Mouse (Mus musculus): ENCODE results near the gene Mphosph10. TPM values are rescaled to one million over a fixed set of nuclear protein-coding genes. Genes with fewer than 3 reads are reported as not detected.
A peak's percentile ranks its signal among the peaks of the same experiment; 100 is the strongest.

Gene Mphosph10
- 5.4 and 10.1 TPM in 2 replicates for total RNA-seq (2014; rRNA removed)
- 19.2 and 20.3 TPM in 2 replicates for polyA plus RNA-seq (2015; fragmentation: Nextera tagmentation; extraction: Ambion mirVana)

GRCm38 (mm10) chr7:64392122-64392818 lies at the start of gene Mphosph10, which contains the start of gene Mcee:
TSS of gene Mphosph10 (minus strand) at chr7:64392268.
TSS of gene Mcee (plus strand) at chr7:64392607.
- Histone ChIP-seq H3K27me3 (ENCODE audit: insufficient read depth, low read length) (no peaks in the 10 kb centered on the region), H3K4me1 (ENCODE audit: insufficient read depth, low read length) (0 out of 2 replicates have a peak, but pooled peaks cover 4% of the 10 kb centered on the region), H3K27ac (ENCODE audit: low read depth, low read length) (peak within 1 kb of the TSS; percentile 82), H3K9me3 (ENCODE audit: low read length) (no peaks in the 10 kb centered on the region), H3K36me3 (ENCODE audit: insufficient read depth, low read length) (peaks cover 5% of the 10 kb centered on the region; the same call in 1 of the 2 replicates), H3K4me2 (ENCODE audit: low read depth, low read length, poor library complexity, severe bottlenecking) (peak within 1 kb of the TSS; percentile 94), H3K4me3 (ENCODE audit: low read depth, low read length) (peak within 1 kb of the TSS; percentile 81), H3K9ac (replicated peaks; ENCODE audit: low read length, poor library complexity, severe bottlenecking) (peak within 1 kb of the TSS; percentile 72)
- under 1% methylated on average over 54 of the region's 54 CpGs for WGBS
- peak; percentile 96 for DNase-seq (ENCODE audit: low spot score)
- peak; percentile 98 for ATAC-seq (ENCODE audit: low FRiP score)
- peak; percentile 32 for TF ChIP-seq CTCF (IDR thresholded peaks at IDR 0.05)

GRCm38 (mm10) chr7:64440519-64440918 lies 48.5 kb upstream of the Mphosph10 start:
- Histone ChIP-seq H3K27me3 (ENCODE audit: insufficient read depth, low read length) (no peaks in the 10 kb centered on the region), H3K27ac (ENCODE audit: low read depth, low read length) (no peak overlapping the region), H3K36me3 (ENCODE audit: insufficient read depth, low read length) (no peaks in the 10 kb centered on the region), H3K4me2 (ENCODE audit: low read depth, low read length, poor library complexity, severe bottlenecking) (no peak overlapping the region), H3K4me1 (ENCODE audit: insufficient read depth, low read length) (no peaks in the 10 kb centered on the region), H3K9ac (replicated peaks; ENCODE audit: low read length, poor library complexity, severe bottlenecking) (no peak overlapping the region), H3K4me3 (ENCODE audit: low read depth, low read length) (no peak overlapping the region), H3K9me3 (ENCODE audit: low read length) (no peaks in the 10 kb centered on the region)
- WGBS, result 85% methylated on average over 8 of the region's 8 CpGs
- no peak for ATAC-seq (ENCODE audit: low FRiP score)
- no peak for TF ChIP-seq CTCF (IDR thresholded peaks at IDR 0.05)
- no peak for DNase-seq (ENCODE audit: low spot score)

- H3K4me3 ChIP-seq (ENCODE audit: low read depth, low read length), result no peak overlapping the region
- H3K4me2 ChIP-seq (ENCODE audit: low read depth, low read length, poor library complexity, severe bottlenecking), result no peak overlapping the region
- no peaks in the 10 kb centered on the region for H3K36me3 ChIP-seq (ENCODE audit: insufficient read depth, low read length)
- no peak for TF ChIP-seq CTCF (IDR thresholded peaks at IDR 0.05)
- H3K4me1 ChIP-seq (ENCODE audit: insufficient read depth, low read length), result no peaks in the 10 kb centered on the region
- H3K27me3 ChIP-seq (ENCODE audit: insufficient read depth, low read length), result no peaks in the 10 kb centered on the region
- no peak for ATAC-seq (ENCODE audit: low FRiP score)
- WGBS, result 48% methylated on average over 5 of the region's 5 CpGs
- peak; percentile 50 for DNase-seq (ENCODE audit: low spot score)
- H3K9me3 ChIP-seq (ENCODE audit: low read length), result no peaks in the 10 kb centered on the region
- H3K9ac ChIP-seq (replicated peaks; ENCODE audit: low read length, poor library complexity, severe bottlenecking), result no peak overlapping the region
- no peak overlapping the region for H3K27ac ChIP-seq (ENCODE audit: low read depth, low read length)
These were observed 47.8 kb upstream of the Mphosph10 start for GRCm38 (mm10) chr7:64439595-64440518.

GRCm38 (mm10) chr7:64424861-64425260 lies 32.8 kb upstream of the Mphosph10 start:
- DNase-seq (ENCODE audit: low spot score), result peak; percentile 55
- no peak overlapping the region for H3K4me2 ChIP-seq (ENCODE audit: low read depth, low read length, poor library complexity, severe bottlenecking)

GRCm38 (mm10) chr7:64403989-64404388 lies 11.9 kb upstream of the Mphosph10 start:
- ATAC-seq (ENCODE audit: low FRiP score) (no peak), DNase-seq (ENCODE audit: low spot score) (no peak)
- Histone ChIP-seq H3K27me3 (ENCODE audit: insufficient read depth, low read length) (no peaks in the 10 kb centered on the region), H3K27ac (ENCODE audit: low read depth, low read length) (no peak overlapping the region), H3K4me3 (ENCODE audit: low read depth, low read length) (no peak overlapping the region), H3K4me1 (ENCODE audit: insufficient read depth, low read length) (no peaks in the 10 kb centered on the region), H3K9me3 (ENCODE audit: low read length) (no peaks in the 10 kb centered on the region), H3K4me2 (ENCODE audit: low read depth, low read length, poor library complexity, severe bottlenecking) (no peak overlapping the region), H3K9ac (replicated peaks; ENCODE audit: low read length, poor library complexity, severe bottlenecking) (no peak overlapping the region), H3K36me3 (ENCODE audit: insufficient read depth, low read length) (no peaks in the 10 kb centered on the region)
- whole genome bisulfite sequencing, result 92% methylated on average over 8 of the region's 8 CpGs
- no peak for TF ChIP-seq CTCF (IDR thresholded peaks at IDR 0.05)

More at GRCm38 (mm10) chr7:64424861-64425260, 32.8 kb upstream of the Mphosph10 start:
- Histone ChIP-seq H3K27ac (ENCODE audit: low read depth, low read length) (no peak overlapping the region), H3K9ac (replicated peaks; ENCODE audit: low read length, poor library complexity, severe bottlenecking) (no peak overlapping the region; the same call in 1 of the 2 replicates), H3K9me3 (ENCODE audit: low read length) (no peaks in the 10 kb centered on the region), H3K27me3 (ENCODE audit: insufficient read depth, low read length) (no peaks in the 10 kb centered on the region), H3K36me3 (ENCODE audit: insufficient read depth, low read length) (no peaks in the 10 kb centered on the region), H3K4me3 (ENCODE audit: low read depth, low read length) (no peak overlapping the region), H3K4me1 (ENCODE audit: insufficient read depth, low read length) (no peaks in the 10 kb centered on the region)
- TF ChIP-seq CTCF (IDR thresholded peaks at IDR 0.05), result peak; percentile 71
- ATAC-seq (ENCODE audit: low FRiP score), result no peak; the same call in 1 of the 2 replicates
- WGBS, result 68% methylated on average over 5 of the region's 5 CpGs

Data from midbrain, postnatal 0 days (tissue).